Comparison of ENCODE assay signal across 23 mouse cellular contexts in the genomic region with DNA sequence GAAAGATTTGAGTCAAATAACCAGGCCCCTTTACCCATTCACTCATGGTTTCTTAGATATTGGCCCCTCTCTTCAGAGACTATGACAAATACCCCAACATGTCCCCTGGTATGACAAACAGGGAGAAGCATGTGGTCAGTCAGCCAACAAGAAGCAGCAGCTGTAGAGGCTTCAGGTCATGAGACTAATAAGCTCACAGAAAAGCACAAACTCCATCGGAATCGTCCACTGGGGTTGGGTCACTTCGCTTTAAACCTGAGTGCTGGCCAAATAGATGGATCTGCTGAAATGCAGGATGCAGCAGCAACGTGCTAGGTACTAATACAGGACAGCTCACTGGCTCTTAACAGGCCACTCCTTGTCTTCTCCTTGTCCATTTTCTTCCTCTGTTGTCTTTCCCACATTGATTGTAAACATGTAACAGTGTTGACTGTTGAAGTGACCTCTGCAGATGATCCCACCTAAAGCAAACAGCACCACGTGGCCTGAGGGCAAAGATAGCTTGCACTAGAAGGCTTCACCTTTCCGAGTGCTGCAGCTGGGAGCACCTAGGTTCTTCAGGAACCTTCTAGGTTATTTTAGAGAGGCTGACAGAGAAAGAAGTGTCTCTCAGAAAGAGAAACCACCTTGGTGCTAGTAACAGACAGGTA.
"Had no signal": no experiment of that assay in that cellular context is flagged by ENCODE, and none has a peak within 500 bp of the region (broad histone marks: within the 10 kb centered on the region; RNA-seq: fewer than 3 reads in every experiment).

No protein-coding gene starts in this region.

- ATAC-seq: forebrain, postnatal 0 days; hindbrain, postnatal 0 days; intestine, embryonic 16.5 days had no signal

- H3K27ac ChIP-seq: heart, embryonic 10.5 days; hindbrain, embryonic 13.5 days; hindbrain, embryonic 15.5 days; hindbrain, postnatal 0 days; kidney, embryonic 15.5 days; kidney, postnatal 0 days; limb, embryonic 10.5 days; limb, embryonic 12.5 days; liver, embryonic 13.5 days had no signal

- H3K9ac ChIP-seq: forebrain, postnatal 0 days; heart, embryonic 12.5 days; hindbrain, embryonic 13.5 days; hindbrain, embryonic 15.5 days; kidney, embryonic 15.5 days; limb, embryonic 12.5 days; liver, embryonic 13.5 days had no signal

- H3K9me3 ChIP-seq: heart, embryonic 10.5 days; heart, embryonic 12.5 days; hindbrain, embryonic 13.5 days; hindbrain, embryonic 15.5 days; kidney, embryonic 15.5 days; limb, embryonic 10.5 days; limb, embryonic 12.5 days; liver, embryonic 13.5 days had no signal

- H3K4me1 ChIP-seq: hindbrain, embryonic 15.5 days; kidney, embryonic 15.5 days; limb, embryonic 12.5 days had no signal

- H3K27me3 ChIP-seq: heart, embryonic 12.5 days; hindbrain, embryonic 13.5 days; hindbrain, embryonic 15.5 days; kidney, embryonic 15.5 days; limb, embryonic 12.5 days; liver, embryonic 13.5 days had no signal

- H3K4me2 ChIP-seq: heart, embryonic 12.5 days; hindbrain, embryonic 13.5 days; hindbrain, embryonic 15.5 days; kidney, embryonic 15.5 days; limb, embryonic 12.5 days; liver, embryonic 13.5 days had no signal

- H3K4me3 ChIP-seq: heart, embryonic 10.5 days; heart, embryonic 12.5 days; hindbrain, embryonic 13.5 days; hindbrain, embryonic 15.5 days; kidney, embryonic 15.5 days; limb, embryonic 10.5 days; limb, embryonic 12.5 days; liver, embryonic 13.5 days had no signal

- DNase-seq: forebrain, postnatal 0 days; gastrocnemius, postnatal 14 days; gastrocnemius, postnatal 36 days; heart, adult 18-20 months; heart, postnatal 10 days; kidney, adult 11 months; kidney, adult 2 months; kidney, adult 9 months; kidney, postnatal 14 days; kidney, postnatal 36 days; layer of hippocampus, adult 9-11 months; layer of hippocampus, postnatal 36 days; liver, embryonic 13.5 days had no signal

- H3K36me3 ChIP-seq: heart, embryonic 10.5 days; heart, embryonic 12.5 days; hindbrain, embryonic 13.5 days; hindbrain, embryonic 15.5 days; kidney, embryonic 15.5 days; limb, embryonic 10.5 days; limb, embryonic 12.5 days; liver, embryonic 13.5 days had no signal
